Mouse (Mus musculus): ENCODE measurements around the gene Hc. TPM values are rescaled to one million over a fixed set of nuclear protein-coding genes. Genes with fewer than 3 reads are reported as not detected.
A peak's percentile ranks its signal among the peaks of the same experiment; 100 is the strongest.

Gene Hc
- polyA plus RNA-seq, 1 experiment, result 168 TPM

GRCm38 (mm10) chr2:35021806-35022205, 39.4 kb downstream of the Hc start:
- 85% methylated on average over 5 of the region's 5 CpGs for WGBS
- Histone ChIP-seq H3K4me1 (ENCODE audit: control insufficient read depth, insufficient read depth, low read length) (no peaks in the 10 kb centered on the region), H3K4me3 (replicated peaks; ENCODE audit: extremely low read depth, low read depth, low read length) (no peak overlapping the region)
- no peak for DNase-seq
- TF ChIP-seq POLR2A (IDR thresholded peaks at IDR 0.05; ENCODE audit: borderline replicate concordance, extremely low read depth, low read depth, low read length), result no peak
- TF ChIP-seq CTCF (IDR thresholded peaks at IDR 0.05; ENCODE audit: insufficient read depth, low read length), result no peak

- no peak for TF ChIP-seq POLR2A (IDR thresholded peaks at IDR 0.05; ENCODE audit: borderline replicate concordance, extremely low read depth, low read depth, low read length)
- TF ChIP-seq CTCF (IDR thresholded peaks at IDR 0.05; ENCODE audit: insufficient read depth, low read length), result no peak
- no peak overlapping the region for H3K4me3 ChIP-seq (replicated peaks; ENCODE audit: extremely low read depth, low read depth, low read length)
- no peaks in the 10 kb centered on the region for H3K4me1 ChIP-seq (ENCODE audit: control insufficient read depth, insufficient read depth, low read length)
- WGBS, result 6% methylated on average over 6 of the region's 6 CpGs
- DNase-seq, result peak; percentile 29
These were observed 45.4 kb downstream of the Hc start for GRCm38 (mm10) chr2:35015861-35016260.

GRCm38 (mm10) chr2:35011649-35012048, 49.6 kb downstream of the Hc start:
- no peak for DNase-seq
- no peak for TF ChIP-seq CTCF (IDR thresholded peaks at IDR 0.05; ENCODE audit: insufficient read depth, low read length)
- TF ChIP-seq POLR2A (IDR thresholded peaks at IDR 0.05; ENCODE audit: borderline replicate concordance, extremely low read depth, low read depth, low read length), result no peak
- Histone ChIP-seq H3K4me3 (replicated peaks; ENCODE audit: extremely low read depth, low read depth, low read length) (no peak overlapping the region), H3K4me1 (ENCODE audit: control insufficient read depth, insufficient read depth, low read length) (no peaks in the 10 kb centered on the region)
- no CpG with 5 or more reads among the region's 8 CpGs for WGBS

GRCm38 (mm10) chr2:34998956-34999355, 62.3 kb downstream of the Hc start:
- DNase-seq, result no peak
- H3K4me3 ChIP-seq (replicated peaks; ENCODE audit: extremely low read depth, low read depth, low read length), result no peak overlapping the region
- H3K4me1 ChIP-seq (ENCODE audit: control insufficient read depth, insufficient read depth, low read length), result no peaks in the 10 kb centered on the region
- 80% methylated on average over 9 of the region's 9 CpGs for WGBS
- TF ChIP-seq CTCF (IDR thresholded peaks at IDR 0.05; ENCODE audit: insufficient read depth, low read length), result no peak
- TF ChIP-seq POLR2A (IDR thresholded peaks at IDR 0.05; ENCODE audit: borderline replicate concordance, extremely low read depth, low read depth, low read length), result no peak

GRCm38 (mm10) chr2:34996506-34996905, 64.7 kb downstream of the Hc start:
- Histone ChIP-seq H3K4me1 (ENCODE audit: control insufficient read depth, insufficient read depth, low read length) (no peaks in the 10 kb centered on the region), H3K4me3 (replicated peaks; ENCODE audit: extremely low read depth, low read depth, low read length) (no peak overlapping the region)
- no peak for TF ChIP-seq POLR2A (IDR thresholded peaks at IDR 0.05; ENCODE audit: borderline replicate concordance, extremely low read depth, low read depth, low read length)
- DNase-seq, result no peak
- 76% methylated on average over 5 of the region's 5 CpGs for WGBS

GRCm38 (mm10) chr2:34993696-34994356, 67.4 kb downstream of the Hc start:
- TF ChIP-seq POLR2A (IDR thresholded peaks at IDR 0.05; ENCODE audit: borderline replicate concordance, extremely low read depth, low read depth, low read length), result no peak
- no peak for TF ChIP-seq CTCF (IDR thresholded peaks at IDR 0.05; ENCODE audit: insufficient read depth, low read length)
- Histone ChIP-seq H3K4me1 (ENCODE audit: control insufficient read depth, insufficient read depth, low read length) (no peaks in the 10 kb centered on the region), H3K4me3 (replicated peaks; ENCODE audit: extremely low read depth, low read depth, low read length) (no peak overlapping the region)
- DNase-seq, result no peak
- 80% methylated on average over 5 of the region's 5 CpGs for WGBS

- WGBS, result 29% methylated on average over 9 of the region's 9 CpGs
- Histone ChIP-seq H3K4me3 (replicated peaks; ENCODE audit: extremely low read depth, low read depth, low read length) (no peak overlapping the region), H3K4me1 (ENCODE audit: control insufficient read depth, insufficient read depth, low read length) (no peaks in the 10 kb centered on the region)
- TF ChIP-seq POLR2A (IDR thresholded peaks at IDR 0.05; ENCODE audit: borderline replicate concordance, extremely low read depth, low read depth, low read length) (no peak), CTCF (IDR thresholded peaks at IDR 0.05; ENCODE audit: insufficient read depth, low read length) (no peak)
- no peak for DNase-seq
These were observed 68.2 kb downstream of the Hc start for GRCm38 (mm10) chr2:34992729-34993695.

GRCm38 (mm10) chr2:34991966-34992365, 69.3 kb downstream of the Hc start:
- H3K4me1 ChIP-seq (ENCODE audit: control insufficient read depth, insufficient read depth, low read length), result no peaks in the 10 kb centered on the region
- WGBS, result 73% methylated on average over 3 of the region's 3 CpGs
- no peak overlapping the region for H3K4me3 ChIP-seq (replicated peaks; ENCODE audit: extremely low read depth, low read depth, low read length)
- DNase-seq, result no peak
- TF ChIP-seq CTCF (IDR thresholded peaks at IDR 0.05; ENCODE audit: insufficient read depth, low read length) (no peak), POLR2A (IDR thresholded peaks at IDR 0.05; ENCODE audit: borderline replicate concordance, extremely low read depth, low read depth, low read length) (no peak)

GRCm38 (mm10) chr2:34989749-34990148, 71.5 kb downstream of the Hc start:
- WGBS, result 81% methylated on average over 1 of the region's 1 CpGs
- H3K4me3 ChIP-seq (replicated peaks; ENCODE audit: extremely low read depth, low read depth, low read length), result no peak overlapping the region
- H3K4me1 ChIP-seq (ENCODE audit: control insufficient read depth, insufficient read depth, low read length), result no peaks in the 10 kb centered on the region
- no peak for DNase-seq
- TF ChIP-seq POLR2A (IDR thresholded peaks at IDR 0.05; ENCODE audit: borderline replicate concordance, extremely low read depth, low read depth, low read length), result no peak
- TF ChIP-seq CTCF (IDR thresholded peaks at IDR 0.05; ENCODE audit: insufficient read depth, low read length), result no peak
